Mouse (Mus musculus) lung, adult 2 months (tissue): ENCODE results near the gene Zmiz2.

Source experiments
- CTCF ChIP-seq: fragments of 200-500 bp; IDR thresholded peaks from 2 replicates; pipeline ENCODE4 v1.5.1; 2011; ENCODE audit warnings: mild to moderate bottlenecking, low read length, control low read depth; ENCODE audit not compliant: insufficient read depth
- POLR2A ChIP-seq: fragments of 200-500 bp; IDR thresholded peaks from 2 replicates; pipeline ENCODE4 v1.6.1; 2011; ENCODE audit warnings: low read depth, mild to moderate bottlenecking, control low read depth, low read length, borderline replicate concordance; ENCODE audit errors: extremely low read depth

DNA sequence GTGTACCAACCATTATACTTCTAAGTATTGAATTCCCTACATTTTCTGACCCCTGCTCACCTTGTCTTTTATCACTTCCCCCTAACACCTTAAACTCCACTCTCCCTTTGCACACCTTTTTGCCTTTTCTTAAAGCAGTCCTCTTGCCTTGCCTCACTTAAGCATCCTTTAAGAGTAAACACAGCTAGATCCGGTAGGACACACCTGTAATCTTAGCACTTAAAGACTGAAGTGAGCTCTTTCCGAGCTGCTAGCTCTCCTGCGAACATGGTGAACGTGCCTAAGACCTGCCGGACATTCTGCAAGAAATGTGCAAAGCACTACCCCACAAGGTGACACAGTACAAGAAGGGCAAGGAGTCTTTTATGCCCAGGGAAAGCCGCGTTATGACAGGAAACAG lies 57.1 kb downstream of the Zmiz2 start:
- TF ChIP-seq CTCF (no peak), POLR2A (no peak)
